Mouse (Mus musculus) ES-Bruce4 (cell line): ENCODE data around the gene Rnf130.

Source experiments
- CTCF ChIP-seq: IDR thresholded peaks from one replicate; pipeline ENCODE4 v1.8.1; 2011; ENCODE audit warnings: low read depth, low read length
- EP300 ChIP-seq: IDR thresholded peaks from 2 replicates; pipeline ENCODE4 v1.6.1; 2011; ENCODE audit warnings: low read depth, low read length; ENCODE audit not compliant: insufficient read depth
- POLR2A ChIP-seq: IDR thresholded peaks from one replicate; pipeline ENCODE4 v1.8.1; 2011; ENCODE audit warnings: low read length; ENCODE audit not compliant: insufficient read depth

GRCm38 (mm10) chr11:49978935-49979334 lies 46.2 kb upstream of the Rnf130 start:
- TF ChIP-seq POLR2A, result no peak
- no peak for TF ChIP-seq EP300
- no peak for TF ChIP-seq CTCF
